Mouse (Mus musculus): ENCODE results near the gene Siae.
A peak's percentile ranks its signal among the peaks of the same experiment; 100 is the strongest.

Gene Siae

GRCm38 (mm10) chr9:37540701-37541575 lies 14.6 kb upstream of the Siae start:
- DNase-seq (ENCODE audit: low spot score): no peak

GRCm38 (mm10) chr9:37541851-37542642 lies 13.5 kb upstream of the Siae start:
- DNase-seq (ENCODE audit: low spot score): no peak

- DNase-seq (ENCODE audit: low spot score): no peak
These were observed 11.5 kb upstream of the Siae start for GRCm38 (mm10) chr9:37543869-37544440.

- DNase-seq (ENCODE audit: low spot score): no peak
These were observed 10.9 kb upstream of the Siae start for GRCm38 (mm10) chr9:37544447-37545165.

GRCm38 (mm10) chr9:37545166-37545610 lies 10.3 kb upstream of the Siae start:
- no peak for DNase-seq (ENCODE audit: low spot score)

- no peak for DNase-seq (ENCODE audit: low spot score)
These were observed 9.5 kb upstream of the Siae start for GRCm38 (mm10) chr9:37545847-37546452.

- no peak for DNase-seq (ENCODE audit: low spot score)
These were observed 8.6 kb upstream of the Siae start for GRCm38 (mm10) chr9:37546889-37547288.

- DNase-seq (ENCODE audit: low spot score): no peak
These were observed 5.1 kb upstream of the Siae start for GRCm38 (mm10) chr9:37550435-37550834.

- no peak for DNase-seq (ENCODE audit: low spot score)
These were observed 3.6 kb upstream of the Siae start for GRCm38 (mm10) chr9:37551751-37552531.

- peak; percentile 27 for DNase-seq (ENCODE audit: low spot score)
These were observed 2.8 kb upstream of the Siae start, which contains the start of gene Nrgn for GRCm38 (mm10) chr9:37552536-37553293. Gene Nrgn, minus strand, starts transcription at chr9:37552904.

- no peak for DNase-seq (ENCODE audit: low spot score)
These were observed 1.2 kb upstream of the Siae start for GRCm38 (mm10) chr9:37554279-37554678.

- no peak for DNase-seq (ENCODE audit: low spot score)
These were observed 868 bp downstream of the Siae start for GRCm38 (mm10) chr9:37556366-37556765.

GRCm38 (mm10) chr9:37560617-37561016 lies 5.1 kb downstream of the Siae start:
- no peak for DNase-seq (ENCODE audit: low spot score)

- DNase-seq (ENCODE audit: low spot score): no peak
These were observed 8.3 kb downstream of the Siae start for GRCm38 (mm10) chr9:37563805-37564204.

- DNase-seq (ENCODE audit: low spot score): no peak
These were observed 11.5 kb downstream of the Siae start for GRCm38 (mm10) chr9:37567019-37567418.

- DNase-seq (ENCODE audit: low spot score): no peak
These were observed 12.0 kb downstream of the Siae start for GRCm38 (mm10) chr9:37567454-37567853.

GRCm38 (mm10) chr9:37567892-37568604 lies 12.6 kb downstream of the Siae start:
- DNase-seq (ENCODE audit: low spot score): no peak

GRCm38 (mm10) chr9:37568605-37569214 lies 13.2 kb downstream of the Siae start:
- DNase-seq (ENCODE audit: low spot score): no peak
